Mouse (Mus musculus) retina, postnatal 7 days (tissue): ENCODE results near the gene Nabp1.
A peak's percentile ranks its signal among the peaks of the same experiment; 100 is the strongest.

Experiments used
- DNase-seq: peaks from one replicate; pipeline ENCODE4 v3.0.0-alpha.2; 2012; ENCODE audit warnings: low read depth, low spot score

The Nabp1 gene

GRCm38 (mm10) chr1:51478262-51479026 is at the start of gene Nabp1:
TSS of gene Nabp1 (minus strand) at chr1:51478425.
- DNase-seq = peak; percentile 97

DNA sequence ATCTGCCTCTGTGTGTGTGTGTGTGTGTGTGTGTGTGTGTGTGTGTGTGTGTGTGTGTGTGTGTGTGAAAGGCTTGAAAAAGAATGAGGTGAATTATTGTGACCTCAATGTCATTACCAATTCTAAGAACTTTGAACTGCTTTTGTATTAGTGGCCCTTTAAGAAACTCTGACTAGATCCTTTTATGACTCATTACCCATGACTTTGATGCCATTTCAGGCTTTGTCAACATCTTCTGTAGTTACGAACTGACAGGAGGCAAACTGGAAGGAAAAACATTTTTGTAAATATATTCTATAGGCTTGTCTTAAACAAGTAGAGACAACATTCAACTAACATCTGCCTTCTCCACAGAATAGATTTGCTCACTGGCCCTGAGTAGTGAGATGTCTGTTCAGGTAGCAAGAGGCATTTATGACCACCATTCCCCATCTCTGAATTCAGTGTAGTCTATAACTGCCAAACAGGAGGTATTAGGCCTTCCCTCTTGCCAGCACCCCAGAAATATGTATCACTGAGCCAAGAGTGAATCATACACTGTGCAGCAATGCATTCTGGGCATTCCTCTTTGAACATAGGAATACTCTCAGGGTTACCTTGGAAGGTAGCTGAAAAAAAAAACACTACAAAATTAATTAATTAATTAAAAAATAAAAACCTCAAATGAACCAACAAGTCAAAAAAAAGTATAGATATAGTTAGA is 47.5 kb upstream of the Nabp1 start:
- no peak for DNase-seq

DNA sequence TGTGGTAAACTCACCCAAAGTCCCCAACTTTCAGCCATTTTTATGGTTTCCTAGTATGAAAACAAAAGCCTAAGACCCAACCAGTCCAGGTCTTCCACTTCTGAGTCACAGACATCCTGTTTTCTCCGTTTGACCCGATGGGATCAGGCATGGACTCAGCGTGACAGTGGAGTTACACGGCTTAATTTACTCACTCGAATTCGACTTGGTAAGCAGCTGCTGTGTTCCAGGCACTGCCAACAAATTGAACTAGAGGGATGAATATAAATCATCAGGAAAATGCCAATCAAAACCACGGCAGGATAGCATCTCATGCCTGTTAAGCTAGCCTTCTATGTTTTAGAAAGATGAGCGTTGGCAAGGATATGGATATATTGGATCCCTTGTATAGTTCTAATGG is 43.4 kb upstream of the Nabp1 start:
- no peak for DNase-seq

- DNase-seq = no peak
These were observed 42.1 kb upstream of the Nabp1 start for GRCm38 (mm10) chr1:51520246-51520780.

- DNase-seq = no peak
These were observed 40.9 kb upstream of the Nabp1 start for GRCm38 (mm10) chr1:51519112-51519511.

DNA sequence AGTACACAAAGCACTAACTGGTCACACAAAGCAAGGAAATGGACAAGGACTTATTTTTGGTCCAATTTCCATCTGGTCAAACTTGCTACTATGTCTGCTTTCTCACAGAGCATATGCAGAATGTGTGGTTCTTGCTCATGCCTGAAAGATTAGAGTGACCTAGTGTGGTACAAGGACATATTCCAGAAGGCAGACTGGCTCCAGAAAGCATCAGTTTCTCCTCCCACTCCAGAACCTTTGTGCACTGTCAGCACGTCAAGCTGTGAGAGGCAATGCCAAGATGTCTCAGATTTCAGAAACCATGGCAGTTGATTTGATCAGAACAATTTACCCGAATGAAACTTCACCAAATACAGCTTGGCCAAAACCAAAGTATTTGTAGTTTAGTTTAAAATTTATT is 37.4 kb upstream of the Nabp1 start:
- no peak for DNase-seq

DNA sequence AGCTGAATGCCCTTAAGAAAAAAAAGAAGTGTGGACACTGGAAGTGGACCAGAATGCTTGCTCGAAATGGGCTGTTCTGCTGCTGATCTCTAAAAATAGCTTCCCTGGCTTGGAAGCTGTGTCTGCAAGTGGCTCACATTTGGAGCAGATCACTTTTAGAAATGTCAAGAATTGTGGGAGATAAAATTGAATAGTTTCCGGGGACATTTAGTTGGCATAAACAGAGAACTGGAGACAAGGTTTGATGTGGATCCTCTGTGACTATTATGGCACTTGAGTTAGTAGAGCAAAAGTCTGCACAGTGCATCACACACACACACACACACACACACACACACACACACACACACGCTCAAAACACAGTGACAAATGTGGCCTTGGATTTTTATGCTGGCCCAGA is 36.8 kb upstream of the Nabp1 start:
- no peak for DNase-seq

GRCm38 (mm10) chr1:51514379-51514778 is 36.2 kb upstream of the Nabp1 start:
- no peak for DNase-seq

DNA sequence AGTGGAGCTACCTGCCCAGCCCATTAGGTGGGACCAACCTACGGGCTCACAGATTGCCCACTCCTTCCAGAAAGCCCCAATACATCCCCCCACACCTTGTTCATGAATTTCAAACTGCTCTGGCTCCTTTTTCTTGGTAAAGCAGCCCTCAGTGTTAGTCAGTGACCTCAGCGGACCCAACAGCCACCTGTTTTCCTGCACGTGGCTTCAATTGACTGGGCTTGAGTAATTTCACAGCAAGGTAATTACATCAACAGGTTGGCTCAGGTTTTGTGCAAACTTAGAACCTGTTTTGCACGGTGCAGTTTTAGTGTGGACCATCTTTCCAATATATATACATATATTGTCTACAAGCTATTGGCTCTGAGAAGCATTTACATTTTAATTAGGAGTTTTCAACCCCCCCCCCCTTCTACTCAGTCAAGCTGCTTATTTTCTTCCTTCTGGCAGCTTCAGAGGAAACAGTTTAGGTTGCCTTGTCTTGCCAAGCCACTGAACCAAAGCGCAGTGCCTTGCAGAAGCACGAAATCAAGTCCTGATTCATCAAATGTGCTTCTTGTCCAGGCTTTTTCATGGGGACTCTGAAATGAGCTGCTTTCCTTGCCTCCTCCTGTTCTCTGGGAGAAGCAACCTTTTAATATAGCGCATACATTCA is 35.0 kb upstream of the Nabp1 start:
- no peak for DNase-seq

- no peak for DNase-seq
These were observed 34.1 kb upstream of the Nabp1 start for GRCm38 (mm10) chr1:51512326-51512725.

- DNase-seq = no peak
These were observed 31.6 kb upstream of the Nabp1 start for GRCm38 (mm10) chr1:51509776-51510175.

- DNase-seq = no peak
These were observed 30.9 kb upstream of the Nabp1 start for GRCm38 (mm10) chr1:51509083-51509482.

GRCm38 (mm10) chr1:51508543-51508942 is 30.3 kb upstream of the Nabp1 start:
- no peak for DNase-seq

- DNase-seq = no peak
These were observed 29.2 kb upstream of the Nabp1 start for GRCm38 (mm10) chr1:51507436-51507835.

GRCm38 (mm10) chr1:51506236-51506635 is 28.0 kb upstream of the Nabp1 start:
- DNase-seq = no peak

GRCm38 (mm10) chr1:51505632-51506031 is 27.4 kb upstream of the Nabp1 start:
- no peak for DNase-seq

DNA sequence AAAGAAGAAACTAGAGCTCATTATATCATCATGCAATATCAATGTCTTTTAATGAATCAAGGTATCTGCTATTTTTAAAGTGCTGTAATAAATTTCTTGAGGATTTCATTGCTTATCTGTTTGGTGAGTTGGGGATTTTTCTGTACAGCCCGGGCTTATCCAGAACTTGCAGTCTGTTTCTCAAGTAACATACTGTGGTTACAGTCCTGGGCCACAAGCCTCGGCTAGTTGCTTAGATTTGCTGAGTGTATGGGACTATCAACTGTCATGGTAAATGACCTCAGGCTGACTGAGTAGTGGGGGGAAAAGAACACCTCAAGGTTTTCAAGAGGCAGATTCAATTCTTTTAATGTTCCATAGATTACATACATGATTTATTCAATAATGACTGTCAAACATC is 24.8 kb upstream of the Nabp1 start:
- no peak for DNase-seq

DNA sequence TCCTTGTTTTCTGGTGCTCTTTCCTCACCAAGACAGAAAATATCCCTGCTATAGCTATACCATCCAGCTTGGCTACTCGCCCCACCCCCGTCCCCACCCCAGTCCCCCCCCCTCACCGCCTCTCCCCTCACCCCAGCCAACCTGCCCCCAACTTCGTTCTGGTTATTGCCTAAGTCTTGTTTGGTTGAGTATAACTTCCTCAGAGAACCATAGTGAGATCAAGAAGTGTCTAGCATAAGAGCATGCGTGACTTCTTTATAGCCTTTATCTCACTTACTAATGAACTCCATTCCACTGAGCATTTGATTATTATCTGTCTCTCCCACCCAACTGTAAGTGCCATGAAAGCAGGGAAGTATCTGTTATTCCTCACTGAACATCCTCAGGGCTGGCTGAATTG is 24.1 kb upstream of the Nabp1 start:
- DNase-seq = no peak

DNA sequence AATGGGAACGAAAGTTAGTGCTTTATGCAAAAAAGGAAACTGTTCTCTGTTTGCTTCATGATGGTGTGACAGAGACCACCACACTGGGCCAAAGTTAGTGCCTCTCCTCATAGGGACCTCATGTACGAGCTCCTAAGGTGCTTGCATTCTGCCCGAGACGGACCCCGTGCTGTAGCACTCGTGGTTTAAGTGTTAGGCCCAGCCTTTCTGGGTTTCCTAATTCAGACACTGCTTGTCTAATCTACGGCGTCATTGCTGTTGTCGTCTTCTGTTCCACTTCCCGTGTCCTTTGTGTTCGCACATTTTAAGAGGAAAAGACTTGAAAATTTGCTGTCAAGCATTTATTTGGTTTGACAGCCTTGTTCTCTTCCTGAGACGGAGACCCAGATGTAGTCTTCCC is 23.0 kb upstream of the Nabp1 start:
- no peak for DNase-seq

GRCm38 (mm10) chr1:51498601-51499098 is 20.4 kb upstream of the Nabp1 start:
- DNase-seq = no peak

GRCm38 (mm10) chr1:51496163-51496562 is 17.9 kb upstream of the Nabp1 start:
- DNase-seq = no peak

GRCm38 (mm10) chr1:51493592-51494307 is 15.5 kb upstream of the Nabp1 start:
- DNase-seq = no peak
